Mouse (Mus musculus) liver, embryonic 14.5 days (tissue): ENCODE data around the gene Tent4a. TPM values are rescaled to one million over a fixed set of nuclear protein-coding genes. Genes with fewer than 3 reads are reported as not detected.

Experiments used
- ATAC-seq: fragments of 200-750 bp; cut with Nextera tagmentation; 2 replicates; pipeline ENCODE4 v1.8.0; 2017; ENCODE audit warnings: moderate number of reproducible peaks, mild to moderate bottlenecking, moderate library complexity; ENCODE audit not compliant: insufficient read depth
- DNase-seq, 3 experiments: peaks; one replicate each; pipeline ENCODE4 v3.0.0-alpha.2; 2012 to 2013; ENCODE audit warnings: low read depth in 3 of 3, low spot score in 3 of 3
- H3K27ac ChIP-seq: fragments of 300-500 bp; sonication (generic); 2 replicates; pipeline ENCODE4 v1.5.1; 2014; ENCODE audit warnings: moderate library complexity, mild to moderate bottlenecking, control low read depth, inconsistent platforms
- H3K27me3 ChIP-seq: fragments of 300-500 bp; sonication (generic); 2 replicates; pipeline ENCODE4 v1.6.1; 2014; ENCODE audit warnings: mild to moderate bottlenecking, low read length, moderate library complexity; ENCODE audit not compliant: control insufficient read depth, insufficient read depth
- H3K36me3 ChIP-seq: fragments of 300-500 bp; sonication (generic); replicated peaks from 2 replicates; pipeline ENCODE4 v1.6.1; 2014; ENCODE audit warnings: low read depth; ENCODE audit not compliant: control insufficient read depth, insufficient read depth
- H3K4me1 ChIP-seq, 2 experiments: fragments of 200-500 bp in 1 of 2; fragments of 300-500 bp in 1 of 2; sonication (generic) in 1 of 2; replicated peaks; 2 replicates each; pipeline ENCODE4 v1.6.1; 2012 to 2014; ENCODE audit warnings: antibody characterized with exemption in 1 of 2, inconsistent platforms in 1 of 2, low read length in 1 of 2; ENCODE audit not compliant: control insufficient read depth in 2 of 2, insufficient read depth in 2 of 2
- H3K4me2 ChIP-seq: fragments of 300-500 bp; sonication (generic); 2 replicates; pipeline ENCODE4 v1.6.1; 2014; ENCODE audit warnings: low read depth, mild to moderate bottlenecking, control low read depth, moderate library complexity
- H3K4me3 ChIP-seq, 2 experiments: fragments of 200-500 bp in 1 of 2; fragments of 300-500 bp in 1 of 2; sonication (generic) in 1 of 2; 2 replicates each; pipeline ENCODE4 v1.5.1; 2012 to 2014; ENCODE audit warnings: low read depth in 2 of 2, low read length in 2 of 2, mild to moderate bottlenecking in 2 of 2, control low read depth in 1 of 2, inconsistent platforms in 1 of 2, moderate library complexity in 1 of 2; ENCODE audit not compliant: insufficient read depth in 1 of 2
- H3K9ac ChIP-seq: fragments of 300-500 bp; sonication (generic); replicated peaks from 2 replicates; pipeline ENCODE4 v1.6.1; 2014; ENCODE audit warnings: mild to moderate bottlenecking, control low read depth, moderate library complexity
- H3K9me3 ChIP-seq: fragments of 300-500 bp; sonication (generic); 2 replicates; pipeline ENCODE4 v1.6.1; 2016; ENCODE audit warnings: low read length, mixed read lengths; ENCODE audit not compliant: control insufficient read depth
- CTCF ChIP-seq: IDR thresholded peaks from 2 replicates; pipeline ENCODE4 v1.5.1; 2016; ENCODE audit warnings: antibody characterized with exemption, low read depth, control low read depth
- EP300 ChIP-seq: IDR thresholded peaks from 2 replicates; pipeline ENCODE4 v1.6.1; 2016; ENCODE audit warnings: antibody characterized with exemption, low read depth
- WGBS: fragments of 180-500 bp; shearing (Covaris S2); extraction: QIAGEN DNeasy Blood & Tissue Kit; methylation state at CpG from one replicate; pipeline ENCODE4 v1.1.7; 2014; ENCODE audit not compliant: insufficient replicate concordance; 5-methylcytosine and 5-hydroxymethylcytosine counted together
- polyA plus RNA-seq, 2 experiments: library from polyadenylated mRNA; depleted of rRNA in 1 of 2; stranded (reverse) in 1 of 2; unstranded in 1 of 2; fragments of >200 nt; fragmentation: Nextera tagmentation in 1 of 2; extraction: Ambion mirVana in 1 of 2; gene quantifications; 2 replicates each; pipeline versions ENCODE4 v1.2.1 to v1.2.3; 2012 to 2014

The Tent4a gene
- polyA plus RNA-seq, 2 experiments, result 2.3 to 6.3 TPM

GRCm38 (mm10) chr13:69481634-69482505 is 52.5 kb downstream of the Tent4a start:
- Histone ChIP-seq H3K27ac (no peak overlapping the region), H3K36me3 (no peaks in the 10 kb centered on the region), H3K4me1 (no peaks in the 10 kb centered on the region), H3K27me3 (peaks cover 45% of the 10 kb centered on the region), H3K4me2 (peak overlapping the region; percentile 32), H3K4me3 (no peak overlapping the region), H3K9ac (no peak overlapping the region), H3K9me3 (no peaks in the 10 kb centered on the region)
- DNase-seq, result no peak
- WGBS, result 5% methylated on average over 30 of the region's 30 CpGs
- TF ChIP-seq EP300 (no peak), CTCF (no peak)
- no peak for ATAC-seq

DNA sequence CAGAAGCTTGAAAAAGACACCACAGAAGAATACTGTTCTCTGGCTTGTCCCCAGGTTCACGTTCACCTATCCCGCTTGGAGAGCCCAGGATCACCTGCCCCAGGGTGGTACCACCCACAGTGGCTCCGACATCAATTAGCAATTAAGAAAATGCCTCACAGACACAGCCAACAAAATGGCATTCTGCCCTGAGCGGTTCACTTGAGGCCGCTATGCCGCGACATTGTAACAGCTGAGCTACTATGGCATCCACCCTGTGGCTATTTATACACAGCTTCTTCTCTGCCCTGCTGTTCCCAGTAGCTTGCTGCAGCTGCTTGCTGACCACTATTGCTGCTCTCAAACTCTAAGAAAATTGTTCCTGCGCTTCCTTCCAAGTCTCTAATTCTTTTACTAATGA is 53.4 kb downstream of the Tent4a start:
- Histone ChIP-seq H3K36me3 (no peaks in the 10 kb centered on the region), H3K9ac (no peak overlapping the region), H3K27ac (no peak overlapping the region), H3K27me3 (peaks cover 40% of the 10 kb centered on the region), H3K4me3 (no peak overlapping the region), H3K9me3 (no peaks in the 10 kb centered on the region), H3K4me1 (no peaks in the 10 kb centered on the region), H3K4me2 (no peak overlapping the region)
- no peak for DNase-seq
- ATAC-seq, result no peak
- 11% methylated on average over 8 of the region's 8 CpGs for WGBS
- TF ChIP-seq CTCF (no peak), EP300 (no peak)

- TF ChIP-seq CTCF (no peak), EP300 (no peak)
- no peak overlapping the region for H3K9ac ChIP-seq
- no peak overlapping the region for H3K4me2 ChIP-seq
- H3K36me3 ChIP-seq, result no peaks in the 10 kb centered on the region
- DNase-seq (no peak), ATAC-seq (no peak)
- WGBS, result 48% methylated on average over 2 of the region's 2 CpGs
- H3K4me1 ChIP-seq, result no peaks in the 10 kb centered on the region
- no peak overlapping the region for H3K27ac ChIP-seq
- H3K4me3 ChIP-seq, result no peak overlapping the region
- no peaks in the 10 kb centered on the region for H3K9me3 ChIP-seq
- H3K27me3 ChIP-seq, result peaks cover 38% of the 10 kb centered on the region
Observed at GRCm38 (mm10) chr13:69479906-69480305, 54.5 kb downstream of the Tent4a start.

GRCm38 (mm10) chr13:69478703-69479102 is 55.7 kb downstream of the Tent4a start:
- Histone ChIP-seq H3K27ac (no peak overlapping the region), H3K4me3 (no peak overlapping the region), H3K9me3 (no peaks in the 10 kb centered on the region), H3K36me3 (no peaks in the 10 kb centered on the region), H3K4me1 (no peaks in the 10 kb centered on the region), H3K27me3 (peaks cover 35% of the 10 kb centered on the region), H3K4me2 (no peak overlapping the region), H3K9ac (no peak overlapping the region)
- TF ChIP-seq EP300, result no peak
- WGBS, result 68% methylated on average over 6 of the region's 6 CpGs
- DNase-seq (no peak), ATAC-seq (no peak)

- ATAC-seq, result no peak
- Histone ChIP-seq H3K27me3 (no peaks in the 10 kb centered on the region), H3K4me3 (no peak overlapping the region), H3K9ac (no peak overlapping the region), H3K9me3 (no peaks in the 10 kb centered on the region), H3K4me2 (no peak overlapping the region), H3K27ac (no peak overlapping the region), H3K4me1 (no peaks in the 10 kb centered on the region), H3K36me3 (no peaks in the 10 kb centered on the region)
- no peak for TF ChIP-seq EP300
- peak; percentile 53 for TF ChIP-seq CTCF
- DNase-seq, result peak in 1 of 3 experiments; percentile 6
- 33% methylated on average over 17 of the region's 17 CpGs for WGBS
Observed at GRCm38 (mm10) chr13:69460635-69461465, 73.6 kb downstream of the Tent4a start.
